Mouse (Mus musculus): Measurements from ENCODE around the gene Dnajc5g. TPM values are rescaled to one million over a fixed set of nuclear protein-coding genes. Genes with fewer than 3 reads are reported as not detected.

The Dnajc5g gene
- polyA plus RNA-seq, 1 experiment from 2014 or later: not detected

DNA sequence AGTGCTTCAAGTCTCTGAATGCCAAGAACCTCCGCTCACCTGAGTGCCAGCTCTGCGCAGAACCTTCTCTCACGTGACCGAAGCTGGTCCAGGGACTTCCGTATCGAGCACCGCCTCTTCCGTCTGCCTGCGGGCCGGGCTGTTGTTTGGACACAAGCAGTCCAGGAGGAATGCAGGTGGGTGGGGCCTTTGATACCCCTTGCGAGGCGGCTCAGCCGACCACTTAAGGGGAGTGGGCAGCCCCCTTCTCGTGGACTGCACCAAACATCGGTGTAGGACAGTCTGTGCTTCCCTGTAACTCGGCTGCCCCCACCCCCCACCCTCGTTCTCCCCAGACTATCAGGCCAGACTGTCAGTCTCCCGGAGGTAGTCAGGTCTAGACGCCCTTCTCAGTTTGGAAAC, 48.1 kb downstream of the Dnajc5g start, which contains the start of gene Mpv17:
Mpv17 (minus strand) TSS at position 100 of the 402 bp plus-strand sequence.
- no peaks in the 10 kb centered on the region for H3K9me3 ChIP-seq (replicated peaks; ENCODE audit: control insufficient read depth, low read length, poor library complexity, severe bottlenecking)
- peak within 1 kb of the TSS; percentile 85 for H3K4me2 ChIP-seq (ENCODE audit: low read length)
- H3K27ac ChIP-seq (ENCODE audit: low read length): peak within 1 kb of the TSS; percentile 71
- H3K4me3 ChIP-seq (ENCODE audit: low read depth, low read length): peak within 1 kb of the TSS; percentile 61
- no peaks in the 10 kb centered on the region for H3K27me3 ChIP-seq (ENCODE audit: control insufficient read depth, insufficient read depth, low read depth, low read length)
- peak within 1 kb of the TSS; percentile 74 for H3K9ac ChIP-seq (ENCODE audit: low read depth, low read length)
- peak; percentile 97 for ATAC-seq
- peaks cover 18% of the 10 kb centered on the region for H3K36me3 ChIP-seq (ENCODE audit: control insufficient read depth, insufficient read depth, low read length)
- under 1% methylated on average over 19 of the region's 19 CpGs for WGBS
- H3K4me1 ChIP-seq (ENCODE audit: control insufficient read depth, insufficient read depth, low read length): peaks cover 12% of the 10 kb centered on the region

Other genes starting within 250 kb of the Dnajc5g start
- gene Tmem214, start 238.3 kb upstream of the Dnajc5g start, polyA plus RNA-seq (2015; fragmentation: Nextera tagmentation; extraction: Ambion mirVana): 67.5 and 69.7 TPM in 2 replicates
- gene Agbl5, start 217.6 kb upstream of the Dnajc5g start, polyA plus RNA-seq (2015; fragmentation: Nextera tagmentation; extraction: Ambion mirVana): 24.1 and 24.5 TPM in 2 replicates
- 202 and 215 TPM in 2 replicates for gene Ost4, start 198.5 kb upstream of the Dnajc5g start, polyA plus RNA-seq (2015; fragmentation: Nextera tagmentation; extraction: Ambion mirVana)
- 11.7 and 12.3 TPM in 2 replicates for gene Emilin1, start 192.9 kb upstream of the Dnajc5g start, polyA plus RNA-seq (2015; fragmentation: Nextera tagmentation; extraction: Ambion mirVana)
- 9.6 and 9.9 TPM in 2 replicates for gene Khk, start 184.9 kb upstream of the Dnajc5g start, polyA plus RNA-seq (2015; fragmentation: Nextera tagmentation; extraction: Ambion mirVana)
- gene Cgref1, start 160.7 kb upstream of the Dnajc5g start, polyA plus RNA-seq (2015; fragmentation: Nextera tagmentation; extraction: Ambion mirVana): 68.2 and 86.8 TPM in 2 replicates
- gene Preb, start 145.9 kb upstream of the Dnajc5g start, polyA plus RNA-seq (2015; fragmentation: Nextera tagmentation; extraction: Ambion mirVana): 102 and 105 TPM in 2 replicates
- gene Tcf23, start 137.6 kb upstream of the Dnajc5g start, polyA plus RNA-seq (2015; fragmentation: Nextera tagmentation; extraction: Ambion mirVana): not detected in 2 replicates
- gene Atraid, start 58.0 kb upstream of the Dnajc5g start, polyA plus RNA-seq (2015; fragmentation: Nextera tagmentation; extraction: Ambion mirVana): 171 and 182 TPM in 2 replicates
- 29.4 and 30.3 TPM in 2 replicates for gene Slc5a6, start 57.4 kb upstream of the Dnajc5g start, polyA plus RNA-seq (2015; fragmentation: Nextera tagmentation; extraction: Ambion mirVana)
- gene Cad, start 51.5 kb upstream of the Dnajc5g start, polyA plus RNA-seq (2015; fragmentation: Nextera tagmentation; extraction: Ambion mirVana): 14.5 and 14.8 TPM in 2 replicates
- gene Slc30a3, start 2.0 kb downstream of the Dnajc5g start, polyA plus RNA-seq (2015; fragmentation: Nextera tagmentation; extraction: Ambion mirVana): 15.6 and 18.0 TPM in 2 replicates
- gene Trim54, start 10.4 kb downstream of the Dnajc5g start, polyA plus RNA-seq (2015; fragmentation: Nextera tagmentation; extraction: Ambion mirVana): not detected in 2 replicates
- not detected in 2 replicates for gene Ucn, start 32.5 kb downstream of the Dnajc5g start, polyA plus RNA-seq (2015; fragmentation: Nextera tagmentation; extraction: Ambion mirVana)
- 48.1 and 54.2 TPM in 2 replicates for gene Mpv17, start 48.0 kb downstream of the Dnajc5g start, polyA plus RNA-seq (2015; fragmentation: Nextera tagmentation; extraction: Ambion mirVana)
- gene Gm29609, start 73.6 kb downstream of the Dnajc5g start, polyA plus RNA-seq (2015; fragmentation: Nextera tagmentation; extraction: Ambion mirVana): 1.9 and 2.8 TPM in 2 replicates
- gene Gtf3c2, start 73.9 kb downstream of the Dnajc5g start, polyA plus RNA-seq (2015; fragmentation: Nextera tagmentation; extraction: Ambion mirVana): 61.7 and 63.6 TPM in 2 replicates
- 117 and 125 TPM in 2 replicates for gene Snx17, start 86.9 kb downstream of the Dnajc5g start, polyA plus RNA-seq (2015; fragmentation: Nextera tagmentation; extraction: Ambion mirVana)
- 81.5 and 93.8 TPM in 2 replicates for gene Eif2b4, start 87.1 kb downstream of the Dnajc5g start, polyA plus RNA-seq (2015; fragmentation: Nextera tagmentation; extraction: Ambion mirVana)
- 12.6 and 14.3 TPM in 2 replicates for gene Zfp513, start 96.0 kb downstream of the Dnajc5g start, polyA plus RNA-seq (2015; fragmentation: Nextera tagmentation; extraction: Ambion mirVana)
- gene Ppm1g, start 114.4 kb downstream of the Dnajc5g start, polyA plus RNA-seq (2015; fragmentation: Nextera tagmentation; extraction: Ambion mirVana): 183 and 186 TPM in 2 replicates
- gene Nrbp1, start 134.6 kb downstream of the Dnajc5g start, polyA plus RNA-seq (2015; fragmentation: Nextera tagmentation; extraction: Ambion mirVana): 156 and 165 TPM in 2 replicates
- 0.62 and 0.71 TPM in 2 replicates for gene Gm9970, start 134.9 kb downstream of the Dnajc5g start, polyA plus RNA-seq (2015; fragmentation: Nextera tagmentation; extraction: Ambion mirVana)
- gene Krtcap3, start 145.4 kb downstream of the Dnajc5g start, polyA plus RNA-seq (2015; fragmentation: Nextera tagmentation; extraction: Ambion mirVana): 2.1 and 2.2 TPM in 2 replicates
- gene Ift172, start 184.8 kb downstream of the Dnajc5g start, polyA plus RNA-seq (2015; fragmentation: Nextera tagmentation; extraction: Ambion mirVana): 32.3 and 40.0 TPM in 2 replicates
- 96.2 and 97.6 TPM in 2 replicates for gene Fndc4, start 189.8 kb downstream of the Dnajc5g start, polyA plus RNA-seq (2015; fragmentation: Nextera tagmentation; extraction: Ambion mirVana)
- 0.42 and 1.6 TPM in 2 replicates for gene Gckr, start 191.2 kb downstream of the Dnajc5g start, polyA plus RNA-seq (2015; fragmentation: Nextera tagmentation; extraction: Ambion mirVana)